Mouse (Mus musculus): ENCODE data around the gene Scamp1. TPM values are rescaled to one million over a fixed set of nuclear protein-coding genes. Genes with fewer than 3 reads are reported as not detected.

Gene Scamp1
- total RNA-seq, 2 experiments from 2014 or later: 162 to 187 TPM

DNA sequence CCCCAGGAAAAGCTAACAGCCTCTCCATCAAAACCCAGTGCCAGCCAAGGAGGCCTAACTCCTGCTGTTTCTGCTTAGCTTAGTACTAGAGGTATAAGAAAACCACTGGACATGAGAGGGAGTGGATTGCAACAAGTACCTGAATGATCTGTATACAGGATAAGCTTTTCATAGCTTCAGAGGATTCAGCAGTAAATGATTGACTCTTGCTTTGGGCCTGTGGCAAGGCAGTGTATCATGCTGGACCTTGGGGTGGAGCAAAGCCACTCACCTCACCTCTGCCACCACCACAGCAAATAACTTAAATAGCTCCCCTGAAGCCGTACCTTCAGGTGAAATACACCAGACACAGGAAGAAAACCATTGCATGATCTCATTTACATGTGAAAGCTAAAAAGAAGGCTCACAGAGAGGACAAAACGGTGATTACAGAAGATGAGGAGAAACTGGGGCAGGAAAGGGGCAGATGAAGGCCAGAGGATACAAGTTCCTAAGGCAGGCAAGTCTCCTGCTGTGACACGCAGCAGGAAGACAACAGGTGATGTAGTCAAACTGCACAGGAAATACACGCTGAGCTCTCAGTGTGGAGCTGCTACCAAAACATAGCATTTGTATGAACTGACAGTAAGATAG is 43.6 kb downstream of the Scamp1 start:
- intact Hi-C loops (cut with DNase I): no loop called here
- DNase-seq (ENCODE audit: low spot score in 2 of 2): no peak

GRCm38 (mm10) chr13:94240873-94241272 is 44.8 kb downstream of the Scamp1 start:
- no peak for DNase-seq (ENCODE audit: low spot score in 2 of 2)
- intact Hi-C loops (cut with DNase I): no loop called here

DNA sequence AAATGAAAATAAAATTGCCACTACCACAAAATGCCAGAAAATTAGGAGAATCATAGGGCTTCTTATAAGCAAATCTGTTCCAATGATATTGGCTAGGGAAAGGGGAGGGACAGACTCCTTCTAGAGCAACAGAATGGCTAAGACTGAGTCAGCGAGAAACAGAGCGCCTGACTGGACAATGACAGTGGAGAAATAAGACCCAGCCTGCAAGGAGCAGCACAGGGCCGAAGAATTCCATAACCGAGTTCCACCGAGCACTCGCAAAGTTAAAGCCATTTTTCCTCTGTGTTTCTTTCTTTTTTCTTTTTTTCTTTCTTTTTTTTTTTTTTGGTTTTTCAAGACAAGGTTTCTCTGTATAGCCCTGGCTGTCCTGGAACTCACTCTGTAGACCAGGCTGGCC is 45.5 kb downstream of the Scamp1 start:
- intact Hi-C loops (cut with DNase I): no loop called here
- DNase-seq (ENCODE audit: low spot score in 2 of 2): no peak

GRCm38 (mm10) chr13:94239488-94239887 is 46.2 kb downstream of the Scamp1 start:
- intact Hi-C loops (cut with DNase I): no loop called here

DNA sequence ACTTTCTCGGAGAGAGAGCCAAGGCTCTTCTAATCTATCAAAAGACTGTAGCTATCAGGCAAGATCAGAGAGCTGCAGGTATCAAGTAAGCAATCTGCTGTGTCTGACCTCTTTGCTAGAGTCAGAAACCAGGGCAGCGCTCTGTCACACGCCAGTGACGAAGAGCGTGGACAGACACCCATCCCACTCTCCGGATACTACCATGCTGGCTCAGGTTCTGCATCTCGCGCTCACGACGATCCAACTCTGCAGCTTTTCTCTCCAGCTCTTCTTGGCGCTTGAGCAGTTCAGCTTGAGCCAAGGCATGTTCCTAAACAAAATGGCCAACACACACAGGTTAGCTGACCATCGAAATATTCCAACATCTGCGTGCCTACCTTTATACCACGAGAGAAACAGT is 53.8 kb downstream of the Scamp1 start:
- DNase-seq (ENCODE audit: low spot score in 2 of 2): no peak
- intact Hi-C loops (cut with DNase I): no loop called here

More at GRCm38 (mm10) chr13:94239488-94239887, 46.2 kb downstream of the Scamp1 start:
- DNase-seq (ENCODE audit: low spot score in 2 of 2): no peak

DNA sequence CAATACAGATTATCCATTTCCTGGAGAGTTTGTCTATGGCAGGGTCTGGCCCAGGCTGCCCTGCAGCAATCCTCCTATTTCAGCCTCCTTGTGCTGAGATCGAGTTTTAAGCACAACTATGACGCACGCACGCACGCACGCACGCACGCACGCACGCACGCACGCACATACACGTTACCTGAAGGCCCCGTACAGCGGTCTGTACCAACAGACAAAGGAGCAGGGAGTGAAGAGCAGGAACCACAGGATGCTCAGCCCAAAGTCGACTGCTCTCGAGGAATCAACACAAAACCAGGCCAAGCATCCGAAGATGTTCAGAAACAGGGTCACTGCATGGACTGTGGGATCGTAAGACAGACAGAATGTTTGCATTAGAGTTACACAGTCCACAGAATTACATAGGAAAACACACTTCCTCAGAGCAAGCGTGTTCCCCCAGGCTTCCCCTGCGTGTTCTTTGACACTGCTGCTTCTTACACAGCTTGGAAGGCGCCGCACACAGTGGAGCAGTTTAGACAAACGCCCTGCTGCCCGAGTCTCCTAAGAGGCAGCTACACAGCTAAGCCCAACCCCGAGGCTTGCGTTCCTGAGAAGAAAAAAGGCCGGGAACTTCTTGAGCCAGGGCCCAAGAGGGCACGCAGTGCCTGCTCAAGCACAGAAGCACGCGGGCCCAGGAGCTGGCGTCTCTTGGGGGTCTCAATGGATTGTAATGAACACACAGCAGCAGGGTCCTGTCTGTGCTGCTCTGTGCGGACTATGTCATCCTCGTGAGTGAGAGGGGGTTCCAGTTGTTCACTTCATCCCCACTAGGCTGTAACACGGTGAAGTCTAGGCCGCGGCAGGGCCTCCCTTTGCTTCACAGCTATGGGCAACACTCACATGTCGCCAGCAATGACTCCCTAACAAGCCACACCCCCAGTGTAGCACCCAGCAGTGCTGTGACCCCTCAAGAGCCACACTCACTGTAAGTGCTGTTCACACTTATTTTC is 60.6 kb downstream of the Scamp1 start:
- intact Hi-C loops (cut with DNase I): no loop called here
- DNase-seq (ENCODE audit: low spot score in 2 of 2): no peak

DNA sequence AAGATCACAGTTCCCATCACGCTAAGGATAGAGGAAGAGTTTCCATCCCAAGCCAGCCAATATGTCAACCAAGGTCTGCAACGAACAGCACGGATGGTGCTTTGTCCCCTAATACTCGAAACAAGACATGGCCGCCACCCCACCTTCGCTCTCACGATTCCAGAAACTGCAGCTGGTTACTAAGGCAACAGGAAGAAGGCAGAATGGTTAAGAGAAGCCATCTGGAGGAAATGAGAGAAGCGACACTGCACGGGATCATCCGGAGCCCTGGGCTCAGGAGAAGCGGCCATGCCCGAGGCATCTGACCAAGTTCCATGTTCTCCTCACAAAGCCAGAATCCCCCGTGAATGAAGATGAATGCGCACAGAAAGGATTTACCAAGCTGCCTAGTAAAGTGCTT is 62.0 kb downstream of the Scamp1 start:
- intact Hi-C loops (cut with DNase I): no loop called here
- peak in 1 of 2 experiments; percentile 48 for DNase-seq (ENCODE audit: low spot score in 2 of 2)

DNA sequence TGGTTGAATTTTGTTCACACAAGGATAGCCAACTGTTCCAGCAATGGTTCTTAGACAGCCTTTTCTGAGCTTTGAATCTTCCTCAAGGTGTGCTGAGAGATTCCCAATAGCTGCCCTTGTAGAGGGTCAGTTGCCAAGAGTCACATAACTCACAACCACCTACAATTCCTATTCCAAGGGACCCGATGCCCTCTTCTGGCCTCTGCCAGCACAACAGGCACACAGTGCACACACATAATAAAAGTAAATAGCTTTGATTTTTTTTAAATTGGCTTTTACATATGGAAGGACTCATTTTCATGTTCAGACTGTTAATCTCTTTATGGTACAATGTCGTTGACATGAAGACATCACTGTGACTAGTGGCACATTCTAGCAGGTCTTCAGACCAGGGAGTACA is 72.9 kb downstream of the Scamp1 start:
- intact Hi-C loops (cut with DNase I): no loop called here
- DNase-seq (ENCODE audit: low spot score in 2 of 2): no peak

DNA sequence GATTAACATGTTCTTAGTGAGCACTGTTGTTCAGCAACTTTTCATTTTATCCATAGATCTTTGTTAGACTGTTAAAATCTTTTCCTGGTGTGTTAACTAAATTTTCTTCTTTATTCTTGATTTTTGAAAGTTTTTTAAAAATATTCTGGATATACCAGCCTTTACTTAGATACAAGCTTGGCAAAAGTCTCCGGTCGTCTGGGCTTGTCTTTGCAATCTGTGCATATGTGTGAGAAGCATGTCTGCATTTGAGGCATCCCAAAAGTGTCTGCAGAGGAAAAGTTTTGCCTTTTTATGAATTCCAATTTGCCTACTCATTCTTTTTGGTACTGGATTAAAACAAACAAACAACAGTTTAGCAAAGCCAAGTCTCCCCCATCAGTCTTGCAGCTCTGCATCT is 73.5 kb downstream of the Scamp1 start:
- DNase-seq (ENCODE audit: low spot score in 2 of 2): no peak
- intact Hi-C loops (cut with DNase I): no loop called here

DNA sequence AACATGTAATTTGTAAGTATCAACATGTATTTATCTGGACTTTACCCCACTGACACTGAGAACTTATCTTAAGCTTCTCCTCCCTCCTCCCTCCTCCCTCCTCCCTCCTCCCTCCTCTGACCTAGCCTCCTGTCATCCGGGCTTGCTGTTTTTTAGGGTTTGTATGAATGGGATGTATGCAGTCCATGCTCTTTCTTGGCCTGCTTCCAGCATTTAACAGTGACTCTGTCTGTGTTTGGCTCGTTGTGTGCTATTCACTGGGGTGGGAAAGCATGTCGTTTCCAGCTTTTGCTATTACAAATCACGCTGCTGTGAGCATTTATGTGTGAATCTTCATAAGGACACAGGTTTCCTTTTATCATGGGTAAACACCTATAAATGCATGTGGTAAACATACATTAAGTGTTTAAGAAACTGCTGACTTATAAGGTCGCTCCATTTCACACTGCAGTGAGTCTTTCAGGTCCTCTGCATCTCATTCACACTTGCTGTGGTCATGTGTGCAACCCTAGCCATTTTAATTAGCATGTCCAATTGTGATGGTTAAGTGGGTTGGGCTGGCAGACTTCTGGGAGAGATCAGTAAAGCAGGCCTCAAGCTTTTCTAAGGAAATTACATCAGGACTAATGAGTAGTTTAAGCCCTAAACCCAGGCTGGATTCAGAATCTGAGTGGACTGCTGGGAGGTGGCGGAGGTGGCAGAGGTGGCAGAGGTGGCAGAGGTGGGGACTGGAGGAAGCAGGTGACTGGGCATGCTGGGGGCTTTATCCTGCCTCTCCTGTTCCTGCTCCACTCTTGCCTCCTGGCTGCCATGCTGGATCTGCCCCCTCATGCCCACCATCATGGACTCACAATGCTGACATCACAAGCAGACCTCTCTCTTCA is 74.2 kb downstream of the Scamp1 start:
- DNase-seq (ENCODE audit: low spot score in 2 of 2): no peak
- intact Hi-C loops (cut with DNase I): no loop called here

DNA sequence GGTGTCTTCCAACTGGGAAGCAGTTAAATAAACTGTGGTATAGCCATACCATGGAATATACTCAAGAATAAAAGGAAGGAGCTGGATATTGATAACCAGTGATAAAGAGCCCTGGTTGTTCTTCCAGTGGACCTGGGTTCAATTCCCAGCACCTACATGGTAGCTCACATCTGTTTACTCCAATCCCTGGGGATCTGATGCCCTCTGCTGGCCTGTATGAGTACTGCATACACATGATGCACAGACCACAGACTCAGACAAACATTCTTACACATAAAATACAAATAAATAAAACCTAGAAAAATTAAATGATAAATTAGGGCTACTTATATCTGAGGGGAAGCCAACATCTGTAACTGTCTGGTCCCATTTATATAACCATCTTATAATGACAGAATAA is 76.8 kb downstream of the Scamp1 start:
- DNase-seq (ENCODE audit: low spot score in 2 of 2): no peak
- intact Hi-C loops (cut with DNase I): loop anchor here (10.0 kb wide), 1 partner anchor 414 kb away; no protein-coding TSS in a partner anchor

- DNase-seq (ENCODE audit: low spot score in 2 of 2): no peak
- intact Hi-C loops (cut with DNase I): loop anchor here (10.0 kb wide), 1 partner anchor 413 kb away; no protein-coding TSS in a partner anchor
Observed at GRCm38 (mm10) chr13:94207973-94208372, 77.7 kb downstream of the Scamp1 start.

GRCm38 (mm10) chr13:94205234-94205633 is 80.4 kb downstream of the Scamp1 start:
- intact Hi-C loops (cut with DNase I): loop anchor here (10.0 kb wide), 1 partner anchor 410 kb away; no protein-coding TSS in a partner anchor

GRCm38 (mm10) chr13:94199829-94200228 is 85.8 kb downstream of the Scamp1 start:
- intact Hi-C loops (cut with DNase I): loop anchor here (10.0 kb wide), 1 partner anchor 405 kb away; no protein-coding TSS in a partner anchor
- DNase-seq (ENCODE audit: low spot score in 2 of 2): no peak

More at GRCm38 (mm10) chr13:94205234-94205633, 80.4 kb downstream of the Scamp1 start:
- DNase-seq (ENCODE audit: low spot score in 2 of 2): peak in 1 of 2 experiments; percentile 41

DNA sequence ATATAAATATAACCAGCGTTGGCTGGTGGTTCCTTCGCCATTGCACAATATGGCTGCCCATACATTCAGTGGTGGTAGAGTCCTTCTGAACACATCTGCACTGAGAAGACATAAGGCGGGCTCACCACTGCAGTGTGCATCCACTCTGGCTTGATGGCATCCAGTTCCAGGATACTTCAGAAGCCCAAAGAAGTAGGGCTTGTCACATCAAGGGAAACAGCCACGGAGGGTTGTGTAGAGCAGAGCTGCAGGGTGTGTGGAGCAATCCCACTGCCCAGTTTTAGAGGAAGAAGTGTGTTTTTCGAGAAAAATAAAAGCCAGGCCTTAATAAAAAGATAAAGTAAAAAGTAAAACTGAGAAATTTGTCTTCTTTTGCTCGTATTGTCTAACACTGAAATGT is 87.0 kb downstream of the Scamp1 start:
- intact Hi-C loops (cut with DNase I): no loop called here
- no peak for DNase-seq (ENCODE audit: low spot score in 2 of 2)

DNA sequence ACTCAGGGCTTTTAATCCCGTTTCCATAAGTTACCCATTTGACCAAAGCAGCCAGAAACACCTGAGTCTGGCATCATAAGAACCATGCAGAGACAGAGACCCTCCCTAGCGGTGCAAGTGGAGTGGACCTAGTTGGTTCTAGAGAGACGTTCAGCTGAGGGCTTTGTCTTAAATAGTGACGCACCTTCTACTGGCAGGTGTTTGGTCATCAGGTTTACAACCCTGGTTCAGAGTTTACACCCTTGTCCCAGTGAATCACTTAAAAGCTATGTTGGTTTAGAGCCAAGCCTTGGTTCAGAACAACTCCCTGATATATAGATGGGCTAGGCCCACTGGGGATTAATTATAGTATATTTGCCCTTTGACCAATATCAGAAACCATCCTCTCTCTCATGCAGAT is 92.4 kb downstream of the Scamp1 start:
- intact Hi-C loops (cut with DNase I): no loop called here
- DNase-seq (ENCODE audit: low spot score in 2 of 2): no peak

DNA sequence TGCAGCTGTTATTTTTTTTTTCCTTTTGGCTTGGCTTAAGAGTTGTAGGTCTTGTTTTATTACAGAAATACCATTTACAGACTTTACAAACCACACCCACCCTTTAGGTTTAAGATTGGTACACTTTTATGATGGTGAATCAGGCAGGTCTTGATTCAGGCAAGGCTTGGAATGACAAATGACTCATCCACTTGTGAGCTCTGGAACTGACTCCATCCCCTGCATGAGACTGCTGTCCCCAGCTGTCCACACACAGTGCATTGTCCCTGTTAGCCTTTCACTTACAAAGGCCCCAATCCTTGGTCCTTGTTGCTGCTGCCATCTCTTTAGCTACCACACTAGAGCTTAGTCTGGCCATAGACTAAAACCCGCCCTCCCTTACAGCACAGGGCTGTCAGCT is 95.3 kb downstream of the Scamp1 start:
- intact Hi-C loops (cut with DNase I): no loop called here
- no peak for DNase-seq (ENCODE audit: low spot score in 2 of 2)

- DNase-seq (ENCODE audit: low spot score in 2 of 2): no peak
- intact Hi-C loops (cut with DNase I): no loop called here
Observed at GRCm38 (mm10) chr13:94188200-94189086, 97.2 kb downstream of the Scamp1 start.

Measured in left cerebral cortex, postnatal 14 days (tissue).